Mouse (Mus musculus) bone marrow, adult 2 months (tissue): Measurements from ENCODE around the gene Pde4c.

Source experiments
- CTCF ChIP-seq: fragments of 200-500 bp; IDR thresholded peaks from 2 replicates; pipeline ENCODE4 v1.5.1; 2011; ENCODE audit warnings: low read length, control low read depth; ENCODE audit not compliant: control insufficient read depth, insufficient read depth
- POLR2A ChIP-seq: fragments of 200-500 bp; IDR thresholded peaks from 2 replicates; pipeline ENCODE4 v1.6.1; 2011; ENCODE audit warnings: low read depth, mild to moderate bottlenecking, control low read depth, low read length, borderline replicate concordance; ENCODE audit not compliant: control insufficient read depth

GRCm38 (mm10) chr8:70798281-70798680 is 74.8 kb downstream of the Pde4c start:
- TF ChIP-seq POLR2A (no peak), CTCF (no peak)
